Mouse (Mus musculus): ENCODE results near the gene Nedd9.

The Nedd9 gene

DNA sequence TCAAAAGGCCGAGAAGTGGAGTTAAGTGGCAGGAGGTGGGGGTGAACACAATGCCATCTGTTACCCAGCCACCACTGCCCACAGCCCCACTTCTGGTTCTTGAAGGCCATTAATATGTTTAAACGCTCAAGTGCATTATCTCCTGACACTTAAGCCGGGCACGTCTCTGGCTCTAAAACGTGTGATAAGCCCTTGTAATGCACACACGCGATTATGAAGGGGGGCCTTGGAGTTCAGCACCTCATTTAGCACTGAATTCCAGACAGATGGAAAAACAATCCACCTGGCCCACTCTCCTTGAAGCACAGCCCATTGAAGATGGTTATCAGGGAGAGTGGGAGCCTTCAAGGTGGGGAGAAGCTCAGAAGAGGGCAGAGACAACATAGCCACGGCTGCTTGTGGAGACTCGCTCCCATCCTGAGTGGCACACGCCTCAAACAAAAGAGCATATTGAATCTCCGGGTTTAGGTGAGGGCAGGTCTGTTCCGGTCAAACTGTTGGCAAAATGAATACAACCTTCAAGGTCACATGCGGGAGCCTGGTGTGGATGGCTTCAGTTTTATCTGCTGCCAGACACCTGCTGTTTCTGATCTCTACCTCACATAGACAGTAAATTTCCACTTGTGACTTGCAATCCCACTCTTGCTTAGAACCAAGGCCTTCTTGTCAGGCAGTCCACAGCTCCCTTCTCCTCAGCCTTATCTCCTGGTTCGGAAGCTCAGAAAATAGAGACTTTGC, 30.7 kb downstream of the Nedd9 start:
- DNase-seq (ENCODE audit: low spot score in 2 of 2), result no peak

- DNase-seq (ENCODE audit: low spot score in 2 of 2), result no peak
These were observed 33.7 kb downstream of the Nedd9 start for GRCm38 (mm10) chr13:41453227-41454193.

- no peak for DNase-seq (ENCODE audit: low spot score in 2 of 2)
These were observed 36.3 kb downstream of the Nedd9 start for GRCm38 (mm10) chr13:41450821-41451220.

- no peak for DNase-seq (ENCODE audit: low spot score in 2 of 2)
These were observed 38.0 kb downstream of the Nedd9 start for GRCm38 (mm10) chr13:41449211-41449610.

GRCm38 (mm10) chr13:41447209-41447608, 40.0 kb downstream of the Nedd9 start:
- DNase-seq (ENCODE audit: low spot score in 2 of 2), result no peak

- no peak for DNase-seq (ENCODE audit: low spot score in 2 of 2)
These were observed 40.6 kb downstream of the Nedd9 start for GRCm38 (mm10) chr13:41446591-41446990.

- DNase-seq (ENCODE audit: low spot score in 2 of 2), result no peak
These were observed 41.9 kb downstream of the Nedd9 start for GRCm38 (mm10) chr13:41445067-41445808.

GRCm38 (mm10) chr13:41444230-41444629, 42.9 kb downstream of the Nedd9 start:
- DNase-seq (ENCODE audit: low spot score in 2 of 2), result no peak

GRCm38 (mm10) chr13:41442145-41442544, 45.0 kb downstream of the Nedd9 start:
- DNase-seq (ENCODE audit: low spot score in 2 of 2), result no peak

- no peak for DNase-seq (ENCODE audit: low spot score in 2 of 2)
These were observed 47.0 kb downstream of the Nedd9 start for GRCm38 (mm10) chr13:41440205-41440604.

- DNase-seq (ENCODE audit: low spot score in 2 of 2), result no peak
These were observed 49.8 kb downstream of the Nedd9 start for GRCm38 (mm10) chr13:41437390-41437789.

DNA sequence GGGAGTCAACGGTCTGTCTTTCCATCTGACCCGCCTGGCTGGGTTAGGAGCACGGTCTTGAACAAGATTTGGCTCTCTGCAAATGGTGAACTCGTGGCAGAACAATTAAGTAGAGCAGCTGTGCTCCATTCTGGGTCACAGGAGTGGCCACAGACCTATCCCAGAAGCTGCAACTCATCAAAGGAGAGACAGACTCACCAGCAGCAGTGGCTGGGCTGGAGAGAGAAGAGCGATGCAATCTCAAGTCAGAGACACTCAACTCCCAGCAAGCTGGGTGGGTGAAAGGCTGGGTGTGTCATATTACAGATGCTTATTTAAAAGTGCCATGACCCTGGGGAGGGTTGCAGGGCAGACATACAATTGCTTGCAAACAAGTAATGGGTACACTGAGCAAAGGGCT, 50.4 kb downstream of the Nedd9 start:
- no peak for DNase-seq (ENCODE audit: low spot score in 2 of 2)

GRCm38 (mm10) chr13:41433201-41433600, 54.0 kb downstream of the Nedd9 start:
- no peak for DNase-seq (ENCODE audit: low spot score in 2 of 2)

DNA sequence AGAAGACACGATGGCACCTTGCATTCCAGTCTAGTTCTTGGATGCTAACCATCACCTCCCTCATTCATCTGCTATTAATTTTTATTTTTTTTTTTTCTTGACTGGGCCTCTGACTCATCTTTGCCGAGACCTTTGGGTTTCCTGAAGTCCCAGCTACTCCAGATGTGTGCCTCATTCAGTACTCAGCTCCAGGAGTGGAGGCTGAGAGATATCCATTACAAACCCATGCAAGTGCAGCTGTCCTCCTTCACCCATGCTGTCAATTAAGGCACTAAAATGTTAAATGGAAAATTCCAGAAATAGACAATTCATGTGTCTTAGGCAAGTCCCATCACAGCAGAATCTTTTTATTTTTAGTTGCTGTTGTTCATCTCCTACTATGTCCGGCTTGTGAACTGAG, 55.4 kb downstream of the Nedd9 start:
- DNase-seq (ENCODE audit: low spot score in 2 of 2), result no peak

DNA sequence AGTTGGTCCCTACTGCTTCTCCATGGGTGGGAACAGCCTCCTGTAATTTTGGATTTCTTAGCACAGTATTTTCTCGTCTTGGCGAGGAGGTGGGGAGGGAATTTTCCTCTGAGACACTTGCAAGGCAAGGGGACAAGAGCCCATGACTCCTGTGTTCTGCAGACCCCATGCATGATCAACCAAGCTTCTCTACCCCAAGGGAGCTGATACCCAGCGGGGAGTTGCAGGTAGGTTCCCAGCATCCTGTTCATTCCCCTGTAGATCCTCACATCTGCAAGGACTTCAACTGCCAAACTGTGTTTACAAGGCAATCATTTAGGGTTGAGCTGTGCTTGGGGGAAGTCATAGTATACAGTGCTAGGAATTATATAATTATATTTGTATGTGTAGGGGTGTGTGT, 60.1 kb downstream of the Nedd9 start:
- DNase-seq (ENCODE audit: low spot score in 2 of 2), result no peak

GRCm38 (mm10) chr13:41423463-41424074, 63.6 kb downstream of the Nedd9 start:
- DNase-seq (ENCODE audit: low spot score in 2 of 2), result no peak

DNA sequence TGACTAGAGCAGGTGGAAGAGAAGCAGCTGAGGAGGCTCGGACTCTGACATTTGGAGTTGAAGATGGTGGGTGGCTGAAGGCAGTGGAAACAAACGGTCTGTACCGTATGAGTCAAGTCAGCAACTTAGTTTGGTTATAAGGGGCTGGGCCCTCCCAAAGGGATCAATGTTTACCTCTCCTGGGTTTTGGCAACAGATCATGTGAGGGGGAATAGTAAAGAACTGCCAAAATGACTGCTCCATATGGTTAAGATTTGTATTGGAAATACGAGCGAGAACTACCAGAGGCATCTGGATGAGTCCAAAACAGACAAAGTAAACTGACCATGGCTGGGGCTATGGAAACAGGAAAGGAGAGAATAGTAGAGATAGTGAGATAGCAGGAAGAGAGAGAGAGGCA, 64.6 kb downstream of the Nedd9 start:
- DNase-seq (ENCODE audit: low spot score in 2 of 2), result no peak

DNA sequence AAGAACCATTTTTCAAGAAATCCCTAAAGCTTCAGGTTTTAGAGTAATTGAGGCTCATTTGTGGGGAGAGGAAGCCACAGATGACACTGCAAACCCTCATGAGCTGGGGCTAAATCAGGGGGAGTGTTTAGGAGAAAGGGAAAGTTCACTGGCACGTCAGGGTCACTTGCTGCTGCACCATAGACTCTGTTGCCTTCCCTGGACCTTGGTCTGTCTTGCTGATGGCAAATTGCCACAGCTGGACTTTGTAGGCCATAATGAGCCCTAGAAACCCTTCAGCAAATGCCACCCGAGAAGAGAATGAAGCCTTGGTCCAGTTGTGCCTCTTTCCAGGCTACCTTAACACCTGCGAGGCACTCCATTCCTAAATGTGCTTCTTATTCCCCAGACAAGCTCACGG, 66.8 kb downstream of the Nedd9 start:
- no peak for DNase-seq (ENCODE audit: low spot score in 2 of 2)

DNA sequence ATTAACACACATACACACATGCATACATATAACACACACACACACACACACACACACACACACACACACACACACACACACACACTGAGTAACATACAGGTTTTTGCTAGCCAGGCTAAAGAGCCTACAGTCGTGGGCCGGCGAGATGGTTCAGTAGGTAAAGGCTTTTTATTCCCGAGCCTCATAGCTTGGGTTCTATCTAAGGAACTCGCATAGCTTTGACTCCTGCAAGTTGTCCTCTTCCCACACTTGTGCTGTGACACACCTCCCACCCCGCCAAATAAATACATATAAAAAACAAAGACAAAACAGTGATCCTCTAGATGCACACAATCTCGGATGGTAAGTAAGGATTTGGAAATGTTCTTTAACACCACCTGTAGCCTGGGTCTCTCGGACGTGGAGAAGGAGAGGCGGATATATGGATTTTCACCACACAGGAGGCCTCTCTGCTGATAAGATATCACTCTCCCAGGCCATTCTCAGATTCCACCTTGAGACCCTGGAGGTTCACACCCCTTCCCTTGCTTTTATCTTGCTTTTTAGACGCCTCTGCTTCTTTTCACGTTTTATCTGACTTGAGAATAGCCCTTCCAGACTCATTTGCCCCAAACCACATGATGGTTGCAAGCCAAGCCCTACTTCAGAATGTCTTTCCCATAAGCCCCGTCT, 68.8 kb downstream of the Nedd9 start:
- DNase-seq (ENCODE audit: low spot score in 2 of 2), result no peak

DNA sequence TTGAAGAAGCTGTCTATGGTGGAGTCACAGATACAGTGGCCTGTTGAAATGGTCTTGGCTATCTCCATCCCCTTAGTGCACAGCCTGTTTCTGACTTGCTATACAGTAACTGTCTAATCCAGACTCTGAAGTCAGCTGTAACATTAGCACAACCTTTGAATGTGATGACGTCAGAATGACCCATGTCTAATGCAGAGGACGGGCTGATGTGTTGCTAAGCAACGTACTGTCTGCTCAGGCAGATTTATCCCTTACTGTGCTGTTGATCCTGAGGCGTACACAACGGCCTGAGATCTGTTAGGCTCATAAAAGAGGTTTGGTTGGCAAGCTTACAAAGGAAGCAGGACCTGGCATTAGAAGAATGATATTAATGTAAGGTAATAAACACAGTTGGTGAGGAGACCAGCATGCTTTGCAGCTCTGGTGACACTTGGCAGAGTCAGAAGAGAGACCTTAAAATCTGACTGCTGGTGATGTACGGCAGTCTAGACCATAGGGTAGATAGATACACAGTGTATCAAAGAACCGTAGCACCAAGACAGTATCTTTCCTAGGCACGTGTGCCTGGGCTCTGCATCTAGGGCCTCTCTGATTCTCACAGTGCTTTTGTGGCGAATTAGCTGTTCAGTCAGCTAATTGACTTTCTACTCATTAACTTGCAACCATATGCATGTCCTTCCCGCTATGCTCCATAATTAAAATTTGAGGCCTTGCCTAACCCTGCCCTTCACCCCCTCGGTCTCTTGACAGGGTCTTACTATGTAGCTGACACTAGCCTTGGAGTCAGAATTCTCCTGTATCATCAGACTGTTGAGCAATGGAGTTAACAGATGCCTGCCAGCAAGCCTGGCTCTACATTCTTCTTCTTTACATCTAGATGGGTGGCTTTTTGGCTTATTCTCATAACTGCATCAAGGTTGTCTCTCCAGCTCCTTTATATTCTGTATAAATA, 70.8 kb downstream of the Nedd9 start:
- no peak for DNase-seq (ENCODE audit: low spot score in 2 of 2)

All from spleen, postnatal 14 days (tissue).